Mouse (Mus musculus): ENCODE measurements around the gene Ppm1a.

DNA sequence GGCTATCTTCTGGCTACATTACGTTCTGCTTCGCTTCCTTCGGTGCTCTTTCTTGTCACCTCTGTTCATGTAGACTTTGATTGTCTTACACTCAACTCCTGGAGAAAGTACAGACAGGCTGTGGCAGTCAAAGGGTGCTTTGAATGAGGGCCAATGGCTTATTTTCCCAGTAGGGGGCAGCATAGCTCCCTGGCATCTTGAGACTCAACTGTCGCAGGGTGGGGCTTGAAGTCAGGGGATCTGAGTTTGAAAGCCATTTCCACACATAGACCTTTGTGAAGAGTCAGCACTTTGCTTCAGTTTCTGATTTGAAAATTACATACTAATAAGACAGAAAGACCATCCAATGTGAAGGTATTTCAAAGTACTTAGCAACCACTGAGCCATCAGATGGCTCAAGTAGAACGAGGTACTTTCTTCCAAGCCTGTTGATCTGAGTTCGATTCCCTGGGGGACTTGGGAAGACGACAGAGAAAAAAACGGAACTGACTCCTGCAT lies 78.3 kb downstream of the Ppm1a start:
- TF ChIP-seq TBP (IDR thresholded peaks at IDR 0.05; ENCODE audit: low read depth, low read length), result no peak
- no peak for TF ChIP-seq MAZ (IDR thresholded peaks at IDR 0.05; ENCODE audit: low read depth, low read length)
- TF ChIP-seq CHD2 (IDR thresholded peaks at IDR 0.05; ENCODE audit: low read length), result no peak
- no peak for TF ChIP-seq POLR2A (IDR thresholded peaks at IDR 0.05; ENCODE audit: control insufficient read depth in 1 of 2, insufficient read depth in 1 of 2, low read depth in 1 of 2, low read length in 2 of 2, poor library complexity in 1 of 2)
